In genomic region chr6:97986417-97986816, GRCm38 (mm10) we compare ENCODE assay signal across 22 mouse cellular contexts.
DNase-seq lines count a peak whose midpoint lies in the region; ATAC-seq and TF ChIP-seq lines count a peak whose summit lies in the region.
"Had no signal": no experiment of that assay in that cellular context is flagged by ENCODE, and none has a peak within 500 bp of the region (broad histone marks: within the 10 kb centered on the region; RNA-seq: fewer than 3 reads in every experiment).

No protein-coding gene starts in this region.

- no peak for ATAC-seq in intestine, embryonic 14.5 days (replicated peaks; ENCODE audit: low FRiP score, low TSS enrichment, low read depth)
- no peak for ATAC-seq in intestine, postnatal 0 days
- no peak for ATAC-seq in midbrain, postnatal 0 days (ENCODE audit: low FRiP score)
- no peak for ATAC-seq in midbrain, embryonic 13.5 days
- ATAC-seq in Patski, result no peak
- ATAC-seq: activated CD4-positive, CD25-positive, alpha-beta regulatory T cell, adult 4 months; forebrain, embryonic 16.5 days had no signal

- no peak overlapping the region for H3K4me2 ChIP-seq in intestine, embryonic 14.5 days (ENCODE audit: low read length)
- H3K4me2 ChIP-seq in intestine, postnatal 0 days (replicated peaks; ENCODE audit: low read depth), result no peak overlapping the region
- no peak overlapping the region for H3K4me2 ChIP-seq in midbrain, postnatal 0 days (ENCODE audit: low read depth, low read length, poor library complexity, severe bottlenecking)
- no peak overlapping the region for H3K4me2 ChIP-seq in midbrain, embryonic 13.5 days (replicated peaks)
- H3K4me2 ChIP-seq: embryonic facial prominence, embryonic 13.5 days; forebrain, embryonic 12.5 days; heart, embryonic 11.5 days; heart, embryonic 15.5 days; hindbrain, embryonic 15.5 days had no signal

- no peaks in the 10 kb centered on the region for H3K9me3 ChIP-seq in intestine, embryonic 14.5 days (ENCODE audit: control insufficient read depth, low read length)
- no peaks in the 10 kb centered on the region for H3K9me3 ChIP-seq in intestine, postnatal 0 days (ENCODE audit: control insufficient read depth)
- H3K9me3 ChIP-seq in midbrain, postnatal 0 days (ENCODE audit: low read length), result no peaks in the 10 kb centered on the region
- no peaks in the 10 kb centered on the region for H3K9me3 ChIP-seq in midbrain, embryonic 13.5 days
- H3K9me3 ChIP-seq: embryonic facial prominence, embryonic 13.5 days; forebrain, embryonic 12.5 days; heart, embryonic 15.5 days; hindbrain, embryonic 10.5 days; hindbrain, embryonic 15.5 days had no signal

- H3K36me3 ChIP-seq in intestine, embryonic 14.5 days (ENCODE audit: control insufficient read depth, insufficient read depth, low read length), result no peaks in the 10 kb centered on the region
- H3K36me3 ChIP-seq in intestine, postnatal 0 days (ENCODE audit: control insufficient read depth, insufficient read depth), result no peaks in the 10 kb centered on the region
- H3K36me3 ChIP-seq in midbrain, postnatal 0 days (ENCODE audit: insufficient read depth, low read length), result no peaks in the 10 kb centered on the region
- H3K36me3 ChIP-seq in midbrain, embryonic 13.5 days, result no peaks in the 10 kb centered on the region
- H3K36me3 ChIP-seq: embryonic facial prominence, embryonic 13.5 days; forebrain, embryonic 12.5 days; heart, embryonic 15.5 days; hindbrain, embryonic 10.5 days; hindbrain, embryonic 15.5 days had no signal

- no peak overlapping the region for H3K4me3 ChIP-seq in intestine, embryonic 14.5 days (ENCODE audit: low read depth, low read length)
- no peak overlapping the region for H3K4me3 ChIP-seq in intestine, postnatal 0 days (ENCODE audit: low read depth, low read length)
- H3K4me3 ChIP-seq in midbrain, postnatal 0 days (ENCODE audit: low read depth, low read length), result no peak overlapping the region
- no peak overlapping the region for H3K4me3 ChIP-seq in midbrain, embryonic 13.5 days (replicated peaks)
- H3K4me3 ChIP-seq: embryonic facial prominence, embryonic 13.5 days; forebrain, embryonic 12.5 days; heart, adult 2 months; heart, embryonic 15.5 days; hindbrain, embryonic 10.5 days; hindbrain, embryonic 15.5 days had no signal

- no peaks in the 10 kb centered on the region for H3K4me1 ChIP-seq in intestine, embryonic 14.5 days (replicated peaks; ENCODE audit: control insufficient read depth, insufficient read depth, low read length)
- H3K4me1 ChIP-seq in intestine, postnatal 0 days (replicated peaks; ENCODE audit: control insufficient read depth, insufficient read depth, low read length), result no peaks in the 10 kb centered on the region
- no peaks in the 10 kb centered on the region for H3K4me1 ChIP-seq in midbrain, postnatal 0 days (ENCODE audit: insufficient read depth, low read length)
- peaks cover 4% of the 10 kb centered on the region for H3K4me1 ChIP-seq in midbrain, embryonic 13.5 days (replicated peaks)
- H3K4me1 ChIP-seq: embryonic facial prominence, embryonic 13.5 days had no signal

- DNase-seq in intestine, embryonic 14.5 days (ENCODE audit: low spot score), result peak; percentile 45
- DNase-seq in midbrain, postnatal 0 days (ENCODE audit: low spot score), result no peak
- no peak for DNase-seq in Patski (ENCODE audit: low read depth, low spot score)
- no peak for DNase-seq in heart, postnatal 36 days
- DNase-seq in thymus, postnatal 25 days, result no peak
- DNase-seq: adrenal gland, postnatal 14 days; cerebellum, adult 18-20 months; cerebellum, adult 9-11 months; cerebellum, postnatal 36 days; gastrocnemius, postnatal 14 days; heart, adult 2 months; heart, postnatal 14 days had no signal

- WGBS in intestine, embryonic 14.5 days, result 81% methylated on average over 3 of the region's 3 CpGs
- 80% methylated on average over 3 of the region's 3 CpGs for WGBS in intestine, postnatal 0 days
- WGBS in midbrain, postnatal 0 days, result 84% methylated on average over 3 of the region's 3 CpGs
- 84% methylated on average over 3 of the region's 3 CpGs for WGBS in midbrain, embryonic 13.5 days

- TF ChIP-seq CTCF in intestine, postnatal 0 days (IDR thresholded peaks at IDR 0.05; ENCODE audit: low read depth), result no peak
- TF ChIP-seq CTCF in midbrain, postnatal 0 days (IDR thresholded peaks at IDR 0.05), result peak; percentile 18; the same call in 1 of the 2 replicates
- TF ChIP-seq CTCF in Patski (IDR thresholded peaks at IDR 0.05), result peak; percentile 52

- in situ Hi-C loops in Patski (cut with MboI; ENCODE audit: low pct_unique_long_range_greater_than_20kb), result no loop called here

- H3K27me3 ChIP-seq in intestine, embryonic 14.5 days (replicated peaks; ENCODE audit: control insufficient read depth, insufficient read depth, low read length), result no peaks in the 10 kb centered on the region
- no peaks in the 10 kb centered on the region for H3K27me3 ChIP-seq in intestine, postnatal 0 days (replicated peaks; ENCODE audit: control insufficient read depth, insufficient read depth, low read length)
- H3K27me3 ChIP-seq in midbrain, postnatal 0 days (ENCODE audit: insufficient read depth, low read length), result no peaks in the 10 kb centered on the region
- no peaks in the 10 kb centered on the region for H3K27me3 ChIP-seq in midbrain, embryonic 13.5 days
- H3K27me3 ChIP-seq in Patski, result no peaks in the 10 kb centered on the region
- H3K27me3 ChIP-seq: embryonic facial prominence, embryonic 13.5 days; forebrain, embryonic 12.5 days; heart, embryonic 15.5 days; hindbrain, embryonic 15.5 days had no signal

- POLR2A ChIA-PET in Patski (lab: Charles Lee), result no interaction called here

- intact Hi-C loops in heart, postnatal 36 days (cut with DNase I), result loop anchor here (5.0 kb wide), 1 partner anchor 49 kb away; no protein-coding TSS in a partner anchor

- no peak overlapping the region for H3K27ac ChIP-seq in intestine, embryonic 14.5 days (ENCODE audit: low read depth)
- no peak overlapping the region for H3K27ac ChIP-seq in intestine, postnatal 0 days (ENCODE audit: low read depth, low read length)
- H3K27ac ChIP-seq in midbrain, postnatal 0 days (ENCODE audit: low read depth, low read length), result no peak overlapping the region
- no peak overlapping the region for H3K27ac ChIP-seq in midbrain, embryonic 13.5 days
- H3K27ac ChIP-seq: embryonic facial prominence, embryonic 13.5 days; forebrain, embryonic 12.5 days; heart, adult 2 months; heart, embryonic 15.5 days; hindbrain, embryonic 10.5 days; hindbrain, embryonic 15.5 days had no signal

- no peak overlapping the region for H3K9ac ChIP-seq in intestine, embryonic 14.5 days (ENCODE audit: low read length)
- H3K9ac ChIP-seq in intestine, postnatal 0 days (ENCODE audit: low read depth, low read length), result no peak overlapping the region
- H3K9ac ChIP-seq in midbrain, postnatal 0 days (replicated peaks; ENCODE audit: low read length, poor library complexity, severe bottlenecking), result no peak overlapping the region
- no peak overlapping the region for H3K9ac ChIP-seq in midbrain, embryonic 13.5 days (replicated peaks)
- H3K9ac ChIP-seq: embryonic facial prominence, embryonic 13.5 days; forebrain, embryonic 12.5 days; heart, embryonic 15.5 days; hindbrain, embryonic 15.5 days had no signal

- CTCF ChIA-PET in Patski (lab: Charles Lee), result interaction anchor here (0.9 to 1.5 kb wide), 5 partner anchors 10 to 17 kb away, joined by 3 to 4 read pairs (median 3); no protein-coding TSS in a partner anchor
